Mouse (Mus musculus): ENCODE measurements around the gene Ripor2. TPM values are rescaled to one million over a fixed set of nuclear protein-coding genes. Genes with fewer than 3 reads are reported as not detected.
A peak's percentile ranks its signal among the peaks of the same experiment; 100 is the strongest.

Gene Ripor2
- polyA plus RNA-seq, 1 experiment from 2014 or later = 16.5 TPM

- H3K9ac ChIP-seq = no peak overlapping the region
- WGBS = 87% methylated on average over 7 of the region's 7 CpGs
Observed at GRCm38 (mm10) chr13:24712581-24713130, 130.7 kb downstream of the Ripor2 start.

GRCm38 (mm10) chr13:24713434-24714000 is 131.5 kb downstream of the Ripor2 start:
- Histone ChIP-seq H3K9me3 (no peaks in the 10 kb centered on the region), H3K27ac (no peak overlapping the region), H3K36me3 (peaks cover 13% of the 10 kb centered on the region), H3K4me3 (no peak overlapping the region), H3K4me1 (0 out of 2 replicates have a peak, but pooled peaks cover 14% of the 10 kb centered on the region), H3K27me3 (replicated peaks) (no peaks in the 10 kb centered on the region), H3K4me2 (replicated peaks) (peak overlapping the region; percentile 42), H3K9ac (no peak overlapping the region)
- peak; percentile 73 for ATAC-seq (ENCODE audit: low FRiP score, low read depth)
- WGBS = 10% methylated on average over 16 of the region's 16 CpGs

More at GRCm38 (mm10) chr13:24712581-24713130, 130.7 kb downstream of the Ripor2 start:
- no peaks in the 10 kb centered on the region for H3K27me3 ChIP-seq (replicated peaks)
- 0 out of 2 replicates have a peak, but pooled peaks cover 14% of the 10 kb centered on the region for H3K4me1 ChIP-seq
- no peak overlapping the region for H3K4me2 ChIP-seq (replicated peaks)
- peaks cover 7% of the 10 kb centered on the region for H3K36me3 ChIP-seq
- no peak for ATAC-seq (ENCODE audit: low FRiP score, low read depth)
- no peak overlapping the region for H3K27ac ChIP-seq
- no peak overlapping the region for H3K4me3 ChIP-seq
- H3K9me3 ChIP-seq = no peaks in the 10 kb centered on the region

- Histone ChIP-seq H3K27me3 (replicated peaks) (no peaks in the 10 kb centered on the region), H3K9ac (no peak overlapping the region), H3K27ac (no peak overlapping the region), H3K4me2 (replicated peaks) (no peak overlapping the region), H3K4me1 (0 out of 2 replicates have a peak, but pooled peaks cover 14% of the 10 kb centered on the region), H3K4me3 (no peak overlapping the region), H3K36me3 (peaks cover 13% of the 10 kb centered on the region), H3K9me3 (no peaks in the 10 kb centered on the region)
- ATAC-seq (ENCODE audit: low FRiP score, low read depth) = peak; percentile 8; the same call in 1 of the 2 replicates
- WGBS = 72% methylated on average over 9 of the region's 9 CpGs
Observed at GRCm38 (mm10) chr13:24714360-24714885, 132.4 kb downstream of the Ripor2 start.

- Histone ChIP-seq H3K9ac (no peak overlapping the region), H3K27me3 (replicated peaks) (no peaks in the 10 kb centered on the region), H3K9me3 (no peaks in the 10 kb centered on the region), H3K27ac (no peak overlapping the region), H3K4me1 (0 out of 2 replicates have a peak, but pooled peaks cover 14% of the 10 kb centered on the region), H3K4me2 (replicated peaks) (no peak overlapping the region), H3K4me3 (no peak overlapping the region), H3K36me3 (peaks cover 13% of the 10 kb centered on the region)
- 51% methylated on average over 5 of the region's 5 CpGs for WGBS
- ATAC-seq (ENCODE audit: low FRiP score, low read depth) = no peak
Observed at GRCm38 (mm10) chr13:24715601-24716000, 133.6 kb downstream of the Ripor2 start.

- no peak overlapping the region for H3K4me2 ChIP-seq (replicated peaks)
- 0 out of 2 replicates have a peak, but pooled peaks cover 14% of the 10 kb centered on the region for H3K4me1 ChIP-seq
Observed at GRCm38 (mm10) chr13:24716441-24716840, 134.5 kb downstream of the Ripor2 start.

GRCm38 (mm10) chr13:24717677-24718076 is 135.7 kb downstream of the Ripor2 start:
- Histone ChIP-seq H3K4me2 (replicated peaks) (no peak overlapping the region), H3K36me3 (peaks cover 9% of the 10 kb centered on the region), H3K4me3 (no peak overlapping the region), H3K9ac (no peak overlapping the region), H3K9me3 (no peaks in the 10 kb centered on the region), H3K27ac (no peak overlapping the region), H3K4me1 (0 out of 2 replicates have a peak, but pooled peaks cover 14% of the 10 kb centered on the region), H3K27me3 (replicated peaks) (no peaks in the 10 kb centered on the region)
- no peak for ATAC-seq (ENCODE audit: low FRiP score, low read depth)
- WGBS = 78% methylated on average over 7 of the region's 7 CpGs

More at GRCm38 (mm10) chr13:24716441-24716840, 134.5 kb downstream of the Ripor2 start:
- peaks cover 9% of the 10 kb centered on the region for H3K36me3 ChIP-seq
- H3K9me3 ChIP-seq = no peaks in the 10 kb centered on the region
- ATAC-seq (ENCODE audit: low FRiP score, low read depth) = no peak
- H3K27ac ChIP-seq = no peak overlapping the region
- no peak overlapping the region for H3K9ac ChIP-seq
- no peak overlapping the region for H3K4me3 ChIP-seq
- no peaks in the 10 kb centered on the region for H3K27me3 ChIP-seq (replicated peaks)
- 85% methylated on average over 9 of the region's 9 CpGs for WGBS

- Histone ChIP-seq H3K36me3 (peaks cover 17% of the 10 kb centered on the region), H3K27ac (no peak overlapping the region), H3K27me3 (replicated peaks) (no peaks in the 10 kb centered on the region), H3K4me2 (replicated peaks) (no peak overlapping the region), H3K9ac (no peak overlapping the region), H3K4me3 (no peak overlapping the region), H3K9me3 (no peaks in the 10 kb centered on the region), H3K4me1 (peaks cover 10% of the 10 kb centered on the region)
- ATAC-seq (ENCODE audit: low FRiP score, low read depth) = no peak
- 82% methylated on average over 10 of the region's 10 CpGs for WGBS
Observed at GRCm38 (mm10) chr13:24721502-24721901, 139.5 kb downstream of the Ripor2 start.

GRCm38 (mm10) chr13:24723699-24724394 is 141.9 kb downstream of the Ripor2 start:
- no peak overlapping the region for H3K4me3 ChIP-seq
- H3K4me2 ChIP-seq (replicated peaks) = no peak overlapping the region
- 47% methylated on average over 8 of the region's 8 CpGs for WGBS
- no peaks in the 10 kb centered on the region for H3K27me3 ChIP-seq (replicated peaks)
- no peak for ATAC-seq (ENCODE audit: low FRiP score, low read depth)
- H3K36me3 ChIP-seq = peaks cover 8% of the 10 kb centered on the region
- no peak overlapping the region for H3K9ac ChIP-seq
- no peak overlapping the region for H3K27ac ChIP-seq
- H3K9me3 ChIP-seq = no peaks in the 10 kb centered on the region
- H3K4me1 ChIP-seq = peaks cover 10% of the 10 kb centered on the region

- Histone ChIP-seq H3K27me3 (replicated peaks) (no peaks in the 10 kb centered on the region), H3K4me2 (replicated peaks) (no peak overlapping the region), H3K9ac (no peak overlapping the region), H3K4me1 (peaks cover 10% of the 10 kb centered on the region), H3K36me3 (peaks cover 8% of the 10 kb centered on the region; the same call in 1 of the 2 replicates), H3K4me3 (no peak overlapping the region), H3K27ac (no peak overlapping the region), H3K9me3 (no peaks in the 10 kb centered on the region)
- WGBS = 55% methylated on average over 4 of the region's 4 CpGs
- no peak for ATAC-seq (ENCODE audit: low FRiP score, low read depth)
Observed at GRCm38 (mm10) chr13:24724395-24724759, 142.4 kb downstream of the Ripor2 start.

GRCm38 (mm10) chr13:24729128-24729527 is 147.1 kb downstream of the Ripor2 start:
- 90% methylated on average over 5 of the region's 5 CpGs for WGBS

GRCm38 (mm10) chr13:24734502-24734901 is 152.5 kb downstream of the Ripor2 start:
- WGBS = 87% methylated on average over 5 of the region's 5 CpGs
- H3K36me3 ChIP-seq = no peaks in the 10 kb centered on the region
- H3K4me3 ChIP-seq = no peak overlapping the region
- H3K9ac ChIP-seq = no peak overlapping the region
- no peaks in the 10 kb centered on the region for H3K9me3 ChIP-seq
- ATAC-seq (ENCODE audit: low FRiP score, low read depth) = no peak
- H3K4me1 ChIP-seq = no peaks in the 10 kb centered on the region
- H3K4me2 ChIP-seq (replicated peaks) = no peak overlapping the region
- H3K27ac ChIP-seq = no peak overlapping the region
- no peaks in the 10 kb centered on the region for H3K27me3 ChIP-seq (replicated peaks)

More at GRCm38 (mm10) chr13:24729128-24729527, 147.1 kb downstream of the Ripor2 start:
- Histone ChIP-seq H3K4me1 (peaks cover 10% of the 10 kb centered on the region), H3K27me3 (replicated peaks) (no peaks in the 10 kb centered on the region), H3K4me2 (replicated peaks) (no peak overlapping the region), H3K4me3 (no peak overlapping the region), H3K9me3 (no peaks in the 10 kb centered on the region), H3K27ac (no peak overlapping the region), H3K36me3 (peaks cover 8% of the 10 kb centered on the region; the same call in 1 of the 2 replicates), H3K9ac (no peak overlapping the region)
- no peak for ATAC-seq (ENCODE audit: low FRiP score, low read depth)

GRCm38 (mm10) chr13:24735608-24736131 is 153.7 kb downstream of the Ripor2 start:
- H3K27me3 ChIP-seq (replicated peaks) = no peaks in the 10 kb centered on the region
- 85% methylated on average over 6 of the region's 6 CpGs for WGBS
- H3K9ac ChIP-seq = no peak overlapping the region
- no peak overlapping the region for H3K4me3 ChIP-seq
- no peaks in the 10 kb centered on the region for H3K4me1 ChIP-seq
- H3K9me3 ChIP-seq = no peaks in the 10 kb centered on the region
- no peak for ATAC-seq (ENCODE audit: low FRiP score, low read depth)
- no peak overlapping the region for H3K4me2 ChIP-seq (replicated peaks)
- H3K27ac ChIP-seq = no peak overlapping the region
- H3K36me3 ChIP-seq = no peaks in the 10 kb centered on the region
